Mouse (Mus musculus) embryo, embryonic 11.5 days (tissue): ENCODE measurements around the gene Gm21987.
A peak's percentile ranks its signal among the peaks of the same experiment; 100 is the strongest.
"Not testable (repeated sequence)": the region's sequence is repeated elsewhere in the genome, so short reads cannot be mapped to it uniquely, and the experiment has no call there.

ENCODE experiments used
- DNase-seq: peaks from one replicate; pipeline ENCODE4 v3.0.0-alpha.2; 2012; ENCODE audit warnings: low read depth, low spot score

Gene Gm21987

GRCm38 (mm10) chr16:38346529-38347325, at the start of gene Gm21987, which contains the start of gene Cox17:
TSS of gene Gm21987 (plus strand) at chr16:38347040.
TSS of gene Cox17 (plus strand) at chr16:38346991.
- DNase-seq = peak; percentile 85

GRCm38 (mm10) chr16:38298410-38298809, 48.4 kb upstream of the Gm21987 start:
- DNase-seq = no peak

GRCm38 (mm10) chr16:38302367-38302766, 44.5 kb upstream of the Gm21987 start:
- no peak for DNase-seq

GRCm38 (mm10) chr16:38304460-38305194, 42.2 kb upstream of the Gm21987 start:
- no peak for DNase-seq

- DNase-seq = no peak
Observed at GRCm38 (mm10) chr16:38306571-38307220, 40.1 kb upstream of the Gm21987 start.

GRCm38 (mm10) chr16:38307221-38307605, 39.6 kb upstream of the Gm21987 start:
- no peak for DNase-seq

GRCm38 (mm10) chr16:38307651-38308050, 39.2 kb upstream of the Gm21987 start:
- no peak for DNase-seq

GRCm38 (mm10) chr16:38308195-38308594, 38.6 kb upstream of the Gm21987 start:
- DNase-seq = no peak

- no peak for DNase-seq
Observed at GRCm38 (mm10) chr16:38318492-38318891, 28.3 kb upstream of the Gm21987 start.

GRCm38 (mm10) chr16:38319087-38319486, 27.8 kb upstream of the Gm21987 start:
- DNase-seq = no peak

- DNase-seq = no peak
Observed at GRCm38 (mm10) chr16:38321452-38321935, 25.3 kb upstream of the Gm21987 start.

GRCm38 (mm10) chr16:38324311-38324710, 22.5 kb upstream of the Gm21987 start:
- DNase-seq = no peak

GRCm38 (mm10) chr16:38326778-38327397, 20.0 kb upstream of the Gm21987 start:
- DNase-seq = no peak

GRCm38 (mm10) chr16:38329340-38329739, 17.5 kb upstream of the Gm21987 start:
- DNase-seq = no peak

GRCm38 (mm10) chr16:38334431-38334830, 12.4 kb upstream of the Gm21987 start:
- no peak for DNase-seq

- not testable (repeated sequence) for DNase-seq
Observed at GRCm38 (mm10) chr16:38338077-38338476, 8.8 kb upstream of the Gm21987 start.

- peak; percentile 74 for DNase-seq
Observed at GRCm38 (mm10) chr16:38341396-38342324, 5.2 kb upstream of the Gm21987 start, which contains the start of gene Maats1. TSS of gene Maats1 (minus strand) at chr16:38342143.

GRCm38 (mm10) chr16:38344941-38345725, 1.7 kb upstream of the Gm21987 start:
- peak; percentile 49 for DNase-seq

GRCm38 (mm10) chr16:38347588-38347987, 748 bp downstream of the Gm21987 start:
- no peak for DNase-seq
